Mouse (Mus musculus) liver, adult 2 months (tissue): ENCODE results near the gene Tanc1. TPM values are rescaled to one million over a fixed set of nuclear protein-coding genes. Genes with fewer than 3 reads are reported as not detected.

Experiments used
- DNase-seq: peaks from one replicate; pipeline ENCODE4 v3.0.0-alpha.2; 2011; ENCODE audit warnings: low read depth, low spot score; ENCODE audit errors: extremely low read depth
- H3K27ac ChIP-seq: fragments of 200-500 bp; replicated peaks from 2 replicates; pipeline ENCODE4 v1.5.1; 2012; ENCODE audit warnings: low read depth, mild to moderate bottlenecking, control low read depth, inconsistent platforms, low read length; ENCODE audit not compliant: insufficient read depth
- H3K27me3 ChIP-seq: fragments of 200-500 bp; 2 replicates; pipeline ENCODE4 v1.6.1; 2012; ENCODE audit warnings: mild to moderate bottlenecking, moderate library complexity, low read length, inconsistent platforms; ENCODE audit not compliant: control insufficient read depth, insufficient read depth
- H3K36me3 ChIP-seq: fragments of 200-500 bp; 2 replicates; pipeline ENCODE4 v1.6.1; 2012; ENCODE audit warnings: low read length, inconsistent platforms; ENCODE audit not compliant: control insufficient read depth, insufficient read depth
- H3K4me1 ChIP-seq: fragments of 200-500 bp; 2 replicates; pipeline ENCODE4 v1.6.1; 2011; ENCODE audit warnings: low read length; ENCODE audit not compliant: control insufficient read depth, insufficient read depth
- H3K4me3 ChIP-seq: fragments of 200-500 bp; 2 replicates; pipeline ENCODE4 v1.5.1; 2011; ENCODE audit warnings: low read depth, mild to moderate bottlenecking, control low read depth, low read length, moderate library complexity; ENCODE audit not compliant: insufficient read depth
- H3K79me2 ChIP-seq: fragments of 200-500 bp; 2 replicates; pipeline ENCODE4 v1.6.1; 2012; ENCODE audit warnings: inconsistent platforms, mild to moderate bottlenecking, low read length, moderate library complexity; ENCODE audit not compliant: control insufficient read depth, insufficient read depth
- H3K9ac ChIP-seq: fragments of 200-500 bp; 2 replicates; pipeline ENCODE4 v1.6.1; 2012; ENCODE audit warnings: low read depth, mild to moderate bottlenecking, control low read depth, inconsistent platforms, low read length
- CTCF ChIP-seq: fragments of 200-500 bp; IDR thresholded peaks from 2 replicates; pipeline ENCODE4 v1.5.1; 2011; ENCODE audit warnings: low read depth, low read length, control low read depth
- POLR2A ChIP-seq: fragments of 200-500 bp; IDR thresholded peaks from 2 replicates; pipeline ENCODE4 v1.6.1; 2011; ENCODE audit warnings: low read length, control low read depth; ENCODE audit not compliant: insufficient read depth; ENCODE audit errors: extremely low read depth
- WGBS: fragments of 180-500 bp; shearing (Covaris S2); methylation state at CpG from one replicate; pipeline ENCODE4 v1.1.7; 2018; 5-methylcytosine and 5-hydroxymethylcytosine counted together
- polyA plus RNA-seq: library from polyadenylated mRNA; depleted of rRNA; stranded (reverse); fragments of >200 nt; gene quantifications from 2 replicates; pipeline ENCODE4 v1.2.3, GENCODE M21; 2012
- total RNA-seq: library from RNA; depleted of rRNA; stranded (reverse); fragments of >200 nt; gene quantifications from 2 replicates; pipeline ENCODE4 v1.2.3, GENCODE M21; 2014

Gene Tanc1
- total and polyA plus RNA-seq, 2 experiments: 2.7 to 5.0 TPM

GRCm38 (mm10) chr2:59671671-59672070 is 59.8 kb downstream of the Tanc1 start:
- H3K36me3 ChIP-seq: no peaks in the 10 kb centered on the region
- peaks cover 11% of the 10 kb centered on the region; the same call in 1 of the 2 replicates for H3K79me2 ChIP-seq
- WGBS: 93% methylated on average over 8 of the region's 8 CpGs
- H3K4me1 ChIP-seq: peaks cover 8% of the 10 kb centered on the region
- H3K9ac ChIP-seq: no peak overlapping the region
- no peak for DNase-seq
- no peak overlapping the region for H3K4me3 ChIP-seq
- no peaks in the 10 kb centered on the region for H3K27me3 ChIP-seq
- 0 out of 2 replicates have a peak overlapping the region, but pooled peaks have one; percentile 27 for H3K27ac ChIP-seq
- TF ChIP-seq CTCF: no peak
- TF ChIP-seq POLR2A: no peak

GRCm38 (mm10) chr2:59672086-59672485 is 60.2 kb downstream of the Tanc1 start:
- H3K27ac ChIP-seq: 0 out of 2 replicates have a peak overlapping the region, but pooled peaks have one; percentile 27
- peaks cover 8% of the 10 kb centered on the region for H3K4me1 ChIP-seq
- DNase-seq: no peak

DNA sequence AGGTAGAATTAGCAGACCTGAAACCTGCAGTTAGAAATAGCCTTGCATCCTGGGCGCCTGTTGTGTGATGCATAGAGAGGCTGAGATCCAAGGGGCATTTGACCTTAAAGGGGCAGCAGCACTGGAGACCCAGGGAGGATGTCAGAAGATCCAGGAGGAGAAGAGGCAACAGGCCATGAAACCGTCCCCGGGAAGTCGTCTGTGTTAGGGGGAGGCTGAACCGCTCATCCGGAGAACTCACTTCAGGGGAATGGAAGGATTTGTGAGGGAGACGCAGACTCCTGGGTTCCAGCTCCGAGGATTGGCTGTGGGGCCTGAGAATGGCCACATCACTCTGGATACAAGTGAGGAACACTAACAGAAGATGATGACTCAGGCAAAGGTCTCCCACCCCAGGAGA is 60.8 kb downstream of the Tanc1 start:
- Histone ChIP-seq H3K4me3 (no peak overlapping the region), H3K27ac (peak overlapping the region; percentile 46), H3K4me1 (peaks cover 8% of the 10 kb centered on the region), H3K36me3 (no peaks in the 10 kb centered on the region), H3K9ac (no peak overlapping the region), H3K79me2 (peaks cover 11% of the 10 kb centered on the region; the same call in 1 of the 2 replicates), H3K27me3 (no peaks in the 10 kb centered on the region)
- DNase-seq: no peak
- 80% methylated on average over 8 of the region's 8 CpGs for WGBS
- TF ChIP-seq POLR2A: no peak
- no peak for TF ChIP-seq CTCF

More at GRCm38 (mm10) chr2:59672086-59672485, 60.2 kb downstream of the Tanc1 start:
- no peaks in the 10 kb centered on the region for H3K27me3 ChIP-seq
- no peak for TF ChIP-seq CTCF
- TF ChIP-seq POLR2A: no peak
- H3K79me2 ChIP-seq: peaks cover 11% of the 10 kb centered on the region; the same call in 1 of the 2 replicates
- no peak overlapping the region for H3K9ac ChIP-seq
- H3K36me3 ChIP-seq: no peaks in the 10 kb centered on the region
- WGBS: 71% methylated on average over 4 of the region's 4 CpGs
- no peak overlapping the region for H3K4me3 ChIP-seq

- WGBS: 28% methylated on average over 6 of the region's 6 CpGs
Measured at GRCm38 (mm10) chr2:59673351-59673750, 61.5 kb downstream of the Tanc1 start.

GRCm38 (mm10) chr2:59673877-59674276 is 62.0 kb downstream of the Tanc1 start:
- peaks cover 8% of the 10 kb centered on the region for H3K4me1 ChIP-seq
- H3K27ac ChIP-seq: no peak overlapping the region
- peaks cover 13% of the 10 kb centered on the region; the same call in 1 of the 2 replicates for H3K79me2 ChIP-seq
- H3K4me3 ChIP-seq: no peak overlapping the region
- no peak for DNase-seq
- no peak for TF ChIP-seq POLR2A
- no peak for TF ChIP-seq CTCF
- no peak overlapping the region for H3K9ac ChIP-seq
- no peaks in the 10 kb centered on the region for H3K27me3 ChIP-seq
- 77% methylated on average over 1 of the region's 1 CpGs for WGBS
- H3K36me3 ChIP-seq: no peaks in the 10 kb centered on the region

More at GRCm38 (mm10) chr2:59673351-59673750, 61.5 kb downstream of the Tanc1 start:
- no peak for TF ChIP-seq CTCF
- TF ChIP-seq POLR2A: no peak
- Histone ChIP-seq H3K4me1 (peaks cover 8% of the 10 kb centered on the region), H3K4me3 (no peak overlapping the region), H3K9ac (no peak overlapping the region), H3K36me3 (no peaks in the 10 kb centered on the region), H3K27me3 (no peaks in the 10 kb centered on the region), H3K79me2 (peaks cover 11% of the 10 kb centered on the region; the same call in 1 of the 2 replicates), H3K27ac (peak overlapping the region; percentile 46; the same call in 1 of the 2 replicates)
- DNase-seq: peak; percentile 37

DNA sequence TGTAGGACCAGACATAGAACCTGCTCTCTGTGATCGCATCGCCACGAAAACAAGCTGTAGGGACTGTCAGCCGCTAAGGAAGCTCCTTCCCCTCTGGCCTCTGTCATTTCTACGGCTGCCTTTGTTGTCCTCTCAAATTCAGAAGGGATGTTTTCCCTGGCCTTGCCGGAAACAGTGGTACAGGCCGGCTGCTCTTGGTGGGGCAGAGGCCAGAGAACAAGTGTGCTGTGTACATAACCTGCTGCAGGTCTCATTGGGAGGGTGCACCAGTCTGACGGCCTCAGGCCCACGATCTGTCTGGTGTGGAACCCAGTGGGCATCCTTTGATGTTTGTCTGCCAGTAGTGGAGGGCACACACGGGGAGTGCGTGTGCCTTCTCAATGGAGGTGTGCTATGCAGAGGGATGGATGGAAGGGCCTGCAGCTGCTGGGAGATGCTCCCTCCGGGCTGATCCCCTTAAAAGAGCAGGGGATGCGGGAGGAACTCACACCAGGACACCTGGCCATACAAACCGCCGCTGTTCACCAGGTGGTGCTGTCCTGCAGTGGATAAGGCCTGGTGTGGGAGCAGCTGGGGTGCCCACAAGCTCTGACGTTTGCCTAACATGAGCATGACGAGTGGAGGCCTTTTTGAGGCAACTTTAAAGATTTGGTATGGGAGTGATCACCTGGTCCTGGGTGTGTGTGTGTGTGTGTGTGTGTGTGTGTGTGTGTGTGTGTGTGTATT is 63.6 kb downstream of the Tanc1 start:
- TF ChIP-seq POLR2A (no peak), CTCF (0 out of 2 replicates have a peak, but pooled peaks have one; percentile 2)
- Histone ChIP-seq H3K79me2 (peaks cover 23% of the 10 kb centered on the region; the same call in 1 of the 2 replicates), H3K27me3 (no peaks in the 10 kb centered on the region), H3K36me3 (no peaks in the 10 kb centered on the region), H3K4me1 (peaks cover 8% of the 10 kb centered on the region), H3K9ac (no peak overlapping the region), H3K4me3 (no peak overlapping the region), H3K27ac (no peak overlapping the region)
- DNase-seq: no peak
- 43% methylated on average over 17 of the region's 17 CpGs for WGBS
